Mouse (Mus musculus) thymus, postnatal 4 days (tissue): ENCODE results near the gene Ush1c.
A peak's percentile ranks its signal among the peaks of the same experiment; 100 is the strongest.
"Not testable (repeated sequence)": the region's sequence is repeated elsewhere in the genome, so short reads cannot be mapped to it uniquely, and the experiment has no call there.

Experiments
- DNase-seq: peaks from one replicate; pipeline ENCODE4 v3.0.0; 2021

Ush1c gene

DNA sequence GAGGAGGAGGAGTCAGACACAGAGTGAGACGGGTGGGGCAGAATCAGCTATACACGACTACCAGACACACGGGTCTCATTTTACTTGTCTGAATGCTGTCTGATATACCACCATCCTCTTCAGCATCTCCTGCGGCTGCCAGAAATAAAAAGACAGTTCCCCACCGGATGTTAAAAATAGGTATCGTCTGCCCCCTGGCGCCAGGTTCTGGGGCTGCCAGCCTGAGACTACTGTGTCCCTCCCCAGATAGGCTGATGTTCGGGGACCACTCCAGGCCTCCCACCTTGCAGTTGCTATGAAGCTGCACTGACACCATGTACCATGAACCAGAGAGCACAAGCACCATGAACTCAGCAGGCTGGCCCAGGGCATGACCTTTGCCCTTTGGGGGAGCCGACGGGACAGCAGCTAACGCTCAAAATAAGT lies 34.2 kb downstream of the Ush1c start:
- DNase-seq, result peak; percentile 77

- no peak for DNase-seq
These were observed 36.7 kb downstream of the Ush1c start for GRCm38 (mm10) chr7:46201649-46202048.

DNA sequence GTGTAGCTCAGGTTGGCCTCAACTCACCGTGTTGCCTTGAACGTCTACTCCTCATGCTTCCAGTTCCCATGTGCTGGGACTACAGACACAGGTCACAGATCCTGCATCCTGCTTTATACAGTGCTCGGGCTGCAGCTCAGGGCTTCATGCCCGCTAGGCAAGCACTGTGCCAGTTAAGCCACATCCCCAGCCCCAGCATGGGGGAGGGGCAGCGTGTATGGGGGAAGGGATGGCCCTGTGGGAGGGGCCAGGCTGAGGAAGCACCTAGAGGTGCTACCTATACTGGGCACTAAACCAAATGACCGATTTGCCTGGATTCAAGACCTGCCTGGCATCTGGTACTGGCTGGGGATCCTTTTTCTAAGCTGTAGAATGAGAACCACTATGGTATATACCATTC lies 38.3 kb downstream of the Ush1c start:
- peak; percentile 26 for DNase-seq

DNA sequence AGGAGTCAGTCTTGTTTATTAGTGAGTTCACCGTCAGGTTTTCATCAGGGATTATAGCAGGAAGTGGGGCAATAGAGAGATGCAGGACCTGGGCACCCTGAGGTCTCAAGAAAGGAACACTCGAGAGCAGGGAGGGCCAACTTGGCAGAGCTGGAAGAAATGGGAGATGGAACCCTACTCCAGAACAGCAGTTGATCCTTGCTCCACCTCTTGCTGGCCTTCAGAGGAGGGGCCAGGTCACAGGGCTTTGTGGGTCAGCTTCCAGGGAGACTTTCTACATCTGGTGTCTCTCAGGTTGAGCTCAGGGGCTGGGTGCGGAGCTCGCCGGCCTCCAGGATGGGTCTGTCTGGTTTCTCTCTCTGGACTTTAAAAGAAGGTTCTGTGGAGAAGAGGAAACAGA lies 42.9 kb downstream of the Ush1c start:
- DNase-seq, result no peak

DNA sequence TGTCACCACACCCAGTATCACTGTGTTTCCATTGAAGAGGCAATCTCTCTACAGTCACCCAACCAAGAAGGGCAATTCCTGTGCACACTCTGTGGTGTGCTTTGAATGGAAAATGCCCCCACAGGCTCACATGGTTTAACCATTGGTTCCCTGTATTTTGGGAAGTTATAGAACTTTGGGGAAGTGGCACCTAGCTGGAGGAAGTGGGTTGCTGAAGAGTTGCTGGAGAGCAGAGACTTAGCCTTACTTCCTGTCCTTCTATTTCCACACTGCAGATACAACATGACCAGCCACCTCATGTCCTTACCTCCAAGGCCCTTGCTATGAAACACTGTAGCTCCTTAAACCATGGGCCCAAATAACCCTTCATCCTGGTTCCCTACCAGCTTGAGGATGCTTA lies 54.1 kb downstream of the Ush1c start:
- DNase-seq, result no peak

GRCm38 (mm10) chr7:46181590-46181989 lies 56.7 kb downstream of the Ush1c start:
- DNase-seq, result peak; percentile 63

- peak; percentile 22 for DNase-seq
These were observed 58.6 kb downstream of the Ush1c start, which contains the start of gene Abcc8 for GRCm38 (mm10) chr7:46179431-46180275. Gene Abcc8, minus strand, starts transcription at chr7:46180033.

GRCm38 (mm10) chr7:46168980-46169379 lies 69.3 kb downstream of the Ush1c start:
- DNase-seq, result not testable (repeated sequence)

DNA sequence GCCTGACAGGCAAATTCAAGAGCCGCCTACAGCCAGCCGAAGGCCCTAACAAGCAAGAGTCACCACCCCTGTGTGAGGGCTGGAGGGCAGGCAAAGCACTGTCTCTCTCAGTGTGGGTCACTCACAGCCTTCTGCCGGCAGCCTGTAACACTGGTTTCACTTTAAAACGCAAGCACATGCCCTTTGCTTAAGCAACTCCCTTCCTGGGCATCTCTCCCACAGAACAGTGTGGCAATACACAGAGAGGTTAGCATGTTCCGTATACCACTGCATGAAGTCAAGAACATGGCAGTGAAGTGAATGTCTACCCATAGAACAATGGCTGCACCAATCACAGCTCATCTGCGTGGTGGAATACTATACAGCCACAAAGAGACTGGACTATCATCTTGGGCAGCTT lies 69.9 kb downstream of the Ush1c start:
- no peak for DNase-seq

GRCm38 (mm10) chr7:46167901-46168300 lies 70.4 kb downstream of the Ush1c start:
- DNase-seq, result no peak

DNA sequence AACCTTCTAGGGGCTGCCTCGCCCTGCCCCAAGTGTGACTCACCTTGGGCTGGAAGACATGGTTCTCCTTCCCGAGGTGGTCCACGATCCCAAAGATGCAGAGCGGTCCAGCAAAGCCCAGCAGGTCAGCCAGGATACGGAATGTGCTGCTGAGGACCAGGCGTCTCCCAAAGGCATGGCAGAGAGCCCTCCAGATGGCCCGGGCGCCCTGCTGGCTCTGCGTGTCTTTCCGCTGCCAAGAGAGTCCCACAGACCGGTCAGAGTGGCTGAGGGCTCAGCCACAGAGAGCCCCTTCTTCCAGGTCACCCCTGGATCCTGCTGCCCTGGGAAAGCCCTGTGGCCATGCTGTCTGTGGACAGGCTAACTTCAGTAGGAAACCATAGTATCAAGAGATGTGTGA lies 72.4 kb downstream of the Ush1c start:
- DNase-seq, result no peak

- no peak for DNase-seq
These were observed 75.6 kb downstream of the Ush1c start for GRCm38 (mm10) chr7:46162731-46163130.

GRCm38 (mm10) chr7:46162132-46162727 lies 76.1 kb downstream of the Ush1c start:
- DNase-seq, result no peak

- DNase-seq, result no peak
These were observed 76.7 kb downstream of the Ush1c start for GRCm38 (mm10) chr7:46161615-46162014.

- no peak for DNase-seq
These were observed 80.6 kb downstream of the Ush1c start for GRCm38 (mm10) chr7:46157746-46158145.

DNA sequence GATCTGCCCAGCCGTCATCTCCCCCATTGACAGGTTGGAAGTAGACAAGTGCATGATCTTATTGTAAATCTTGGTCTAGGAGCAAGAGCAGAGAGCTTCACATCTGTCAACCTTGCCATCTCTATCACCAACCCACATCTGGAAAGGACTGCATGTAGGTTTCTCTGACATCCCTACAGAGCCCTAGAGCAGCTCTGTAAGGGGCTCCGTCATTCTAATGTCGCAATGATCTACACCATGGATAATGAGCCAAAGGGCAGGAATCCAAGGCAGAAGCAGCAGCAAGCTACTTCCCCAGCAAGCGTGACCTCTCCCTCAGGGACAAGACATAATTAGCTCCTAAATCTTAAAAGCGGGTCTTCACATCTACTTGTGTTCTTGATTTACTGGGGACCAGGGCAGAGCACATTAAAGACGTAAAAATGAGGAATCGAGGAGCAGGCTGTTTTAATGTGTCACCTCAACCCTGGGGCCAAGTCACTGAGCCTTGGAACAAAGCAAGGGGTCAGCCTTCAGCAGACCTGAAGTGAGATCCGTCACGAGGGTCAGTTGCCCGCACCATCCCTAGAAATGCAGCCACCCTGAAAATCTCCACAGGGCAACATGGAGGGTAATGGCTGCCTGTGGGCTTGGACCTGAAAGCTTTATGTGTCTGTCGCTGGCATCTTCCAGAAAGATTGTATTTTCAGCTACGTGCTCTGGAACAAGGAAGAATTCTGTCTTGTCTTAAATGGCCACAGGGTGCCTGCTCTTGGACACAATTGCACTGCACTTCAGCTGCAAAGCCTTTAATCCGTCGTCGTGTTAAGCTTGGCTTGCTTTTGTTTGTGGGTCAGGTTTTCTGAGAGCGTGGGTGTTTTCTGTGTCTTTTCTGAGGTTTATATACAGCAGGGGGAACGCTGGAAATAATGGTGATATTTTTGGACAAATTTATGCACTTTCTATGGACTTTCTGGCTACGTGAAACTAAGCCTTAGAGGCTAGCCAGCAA lies 83.5 kb downstream of the Ush1c start:
- no peak for DNase-seq

DNA sequence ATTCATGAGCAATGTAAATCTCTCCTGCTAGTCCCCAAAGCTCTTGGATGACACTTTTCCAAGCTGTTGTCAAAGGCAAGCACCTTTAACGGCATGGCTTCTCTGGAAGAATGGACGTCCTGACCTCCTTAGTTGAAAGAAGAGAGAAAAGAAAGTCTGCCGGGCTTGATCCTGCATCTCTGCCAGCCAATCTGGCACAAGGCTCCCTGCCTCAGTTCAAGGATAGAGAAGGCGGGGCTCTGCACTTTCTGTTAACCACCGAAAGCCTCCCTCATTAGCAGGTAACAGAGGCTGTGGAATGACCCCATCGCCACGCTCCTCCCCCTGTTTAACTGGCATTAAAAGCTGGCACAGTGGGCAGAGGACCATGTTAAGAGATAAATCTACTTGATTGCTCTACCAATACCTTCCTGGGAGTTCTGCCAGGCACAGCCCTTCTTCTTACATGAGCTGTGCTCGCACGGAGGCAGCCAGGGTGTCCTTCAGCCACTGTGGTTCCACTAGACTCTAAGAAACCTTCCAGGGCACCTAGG lies 85.4 kb downstream of the Ush1c start:
- no peak for DNase-seq

GRCm38 (mm10) chr7:46147417-46147816 lies 90.9 kb downstream of the Ush1c start:
- no peak for DNase-seq

DNA sequence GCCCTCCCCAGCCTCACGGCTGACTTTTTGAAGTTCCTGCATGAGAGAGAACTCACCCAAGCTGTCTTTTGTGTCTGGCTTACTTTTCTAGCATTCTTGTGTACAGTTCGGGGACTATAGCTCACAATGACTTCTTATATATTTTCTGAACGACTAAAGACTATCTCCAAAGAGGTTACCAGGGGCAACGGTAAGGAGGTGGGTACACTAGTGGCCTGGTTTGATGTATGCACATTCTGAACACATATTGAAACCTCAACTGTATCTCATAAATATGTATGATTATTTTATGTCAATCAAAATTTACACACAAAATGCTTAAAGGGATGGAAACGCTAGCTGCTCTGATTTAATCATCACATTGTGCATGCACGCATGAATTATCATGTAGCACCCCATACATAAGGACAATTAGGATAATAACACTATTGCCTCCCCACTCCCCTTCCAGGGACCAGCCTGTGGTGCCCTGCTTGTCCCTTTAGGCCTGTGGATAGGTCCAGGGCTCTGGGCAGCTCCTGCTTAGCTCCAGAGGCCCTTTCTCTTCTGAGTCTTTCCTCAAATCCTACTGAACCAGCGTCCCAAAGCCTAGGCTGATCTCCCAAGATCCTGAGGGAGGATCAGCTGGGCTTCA lies 91.5 kb downstream of the Ush1c start:
- DNase-seq, result no peak
